Mouse (Mus musculus) midbrain, embryonic 11.5 days (tissue): ENCODE data around the gene Rnf123. TPM values are rescaled to one million over a fixed set of nuclear protein-coding genes. Genes with fewer than 3 reads are reported as not detected.
A peak's percentile ranks its signal among the peaks of the same experiment; 100 is the strongest.

Experiments
- ATAC-seq: fragments of 200-750 bp; cut with Nextera tagmentation; 2 replicates; pipeline ENCODE4 v1.8.0; 2017; ENCODE audit warnings: moderate TSS enrichment, moderate library complexity; ENCODE audit not compliant: low FRiP score
- DNase-seq: peaks from one replicate; pipeline ENCODE4 v3.0.0; 2015; ENCODE audit warnings: low spot score; ENCODE audit errors: missing footprints
- H3K27ac ChIP-seq: fragments of 300-500 bp; sonication (generic); 2 replicates; pipeline ENCODE4 v1.5.1; 2014; ENCODE audit warnings: low read depth, low read length
- H3K27me3 ChIP-seq: fragments of 300-500 bp; sonication (generic); 2 replicates; pipeline ENCODE4 v1.6.1; 2014; ENCODE audit warnings: mild to moderate bottlenecking, low read length, moderate library complexity, mixed read lengths; ENCODE audit not compliant: control insufficient read depth, insufficient read depth
- H3K36me3 ChIP-seq: fragments of 300-500 bp; sonication (generic); 2 replicates; pipeline ENCODE4 v1.6.1; 2014; ENCODE audit warnings: mild to moderate bottlenecking, low read length, moderate library complexity, mixed read lengths; ENCODE audit not compliant: control insufficient read depth, insufficient read depth
- H3K4me1 ChIP-seq: fragments of 300-500 bp; sonication (generic); 2 replicates; pipeline ENCODE4 v1.6.1; 2014; ENCODE audit warnings: low read length; ENCODE audit not compliant: control insufficient read depth, insufficient read depth
- H3K4me2 ChIP-seq: fragments of 300-500 bp; sonication (generic); 2 replicates; pipeline ENCODE4 v1.6.1; 2014; ENCODE audit warnings: mild to moderate bottlenecking, moderate library complexity
- H3K4me3 ChIP-seq: fragments of 300-500 bp; sonication (generic); 2 replicates; pipeline ENCODE4 v1.5.1; 2014; ENCODE audit warnings: low read depth, low read length
- H3K9ac ChIP-seq: fragments of 300-500 bp; sonication (generic); 2 replicates; pipeline ENCODE4 v1.6.1; 2014; ENCODE audit warnings: low read length
- H3K9me3 ChIP-seq: fragments of 300-500 bp; sonication (generic); 2 replicates; pipeline ENCODE4 v1.6.1; 2016; ENCODE audit warnings: low read length; ENCODE audit not compliant: control insufficient read depth
- WGBS: fragments of 180-500 bp; shearing (Covaris S2); extraction: QIAGEN DNeasy Blood & Tissue Kit; methylation state at CpG from one replicate; pipeline ENCODE4 v1.1.7; 2014; 5-methylcytosine and 5-hydroxymethylcytosine counted together
- polyA plus RNA-seq: library from polyadenylated mRNA; unstranded; fragments of >200 nt; fragmentation: Nextera tagmentation; extraction: Ambion mirVana; gene quantifications from 2 replicates; pipeline ENCODE4 v1.2.1, GENCODE M21; 2014

The Rnf123 gene
- polyA plus RNA-seq, 1 experiment from 2014 or later = 29.2 TPM

DNA sequence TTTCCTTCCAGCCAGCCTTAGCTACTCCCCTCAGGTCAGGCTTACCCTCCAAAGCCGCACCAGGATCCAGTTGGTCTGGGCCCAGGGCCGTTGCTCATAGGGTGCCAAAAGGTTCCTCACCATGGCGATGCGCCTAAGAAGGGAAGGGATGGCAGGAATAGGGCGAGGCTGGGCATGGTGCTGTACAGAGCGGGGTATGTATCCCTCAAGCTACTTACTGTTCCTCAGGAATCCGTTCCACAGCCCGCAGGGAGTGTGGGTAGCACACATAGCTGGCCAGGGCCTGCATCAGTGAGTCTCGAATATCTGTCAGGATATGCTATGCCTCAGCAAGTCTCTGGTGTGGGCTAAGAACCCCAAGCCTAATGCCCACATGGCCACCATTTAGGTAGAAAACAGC, 24.9 kb downstream of the Rnf123 start:
- H3K9ac ChIP-seq = no peak overlapping the region

DNA sequence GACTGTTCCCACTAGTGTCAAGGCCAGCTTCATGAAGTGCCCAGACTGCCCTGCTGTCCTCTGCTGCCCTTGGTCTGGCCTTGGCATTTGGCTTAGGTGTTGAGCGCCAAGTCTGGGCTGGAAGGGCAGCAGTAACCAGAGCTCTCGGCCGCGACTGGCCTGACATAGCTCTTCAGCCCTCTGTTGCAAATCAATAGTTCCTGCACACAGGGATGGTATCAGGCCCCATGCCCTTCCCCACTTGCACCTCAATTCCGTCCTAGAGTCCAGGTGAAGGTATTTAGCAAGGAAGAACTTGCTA, 25.9 kb downstream of the Rnf123 start:
- 89% methylated on average over 5 of the region's 5 CpGs for WGBS
- Histone ChIP-seq H3K9me3 (no peaks in the 10 kb centered on the region), H3K9ac (no peak overlapping the region), H3K36me3 (peaks cover 6% of the 10 kb centered on the region; the same call in 1 of the 2 replicates), H3K27me3 (no peaks in the 10 kb centered on the region), H3K4me2 (no peak overlapping the region), H3K27ac (no peak overlapping the region), H3K4me3 (no peak overlapping the region), H3K4me1 (peaks cover 3% of the 10 kb centered on the region; the same call in 1 of the 2 replicates)
- ATAC-seq (no peak), DNase-seq (no peak)

More for the DNA sequence above, 24.9 kb downstream of the Rnf123 start:
- DNase-seq = peak; percentile 26
- no peak overlapping the region for H3K4me3 ChIP-seq
- ATAC-seq = no peak
- 97% methylated on average over 9 of the region's 9 CpGs for WGBS
- H3K4me1 ChIP-seq = no peaks in the 10 kb centered on the region
- H3K27ac ChIP-seq = no peak overlapping the region
- H3K9me3 ChIP-seq = no peaks in the 10 kb centered on the region
- peaks cover 6% of the 10 kb centered on the region; the same call in 1 of the 2 replicates for H3K36me3 ChIP-seq
- H3K4me2 ChIP-seq = no peak overlapping the region
- H3K27me3 ChIP-seq = no peaks in the 10 kb centered on the region

DNA sequence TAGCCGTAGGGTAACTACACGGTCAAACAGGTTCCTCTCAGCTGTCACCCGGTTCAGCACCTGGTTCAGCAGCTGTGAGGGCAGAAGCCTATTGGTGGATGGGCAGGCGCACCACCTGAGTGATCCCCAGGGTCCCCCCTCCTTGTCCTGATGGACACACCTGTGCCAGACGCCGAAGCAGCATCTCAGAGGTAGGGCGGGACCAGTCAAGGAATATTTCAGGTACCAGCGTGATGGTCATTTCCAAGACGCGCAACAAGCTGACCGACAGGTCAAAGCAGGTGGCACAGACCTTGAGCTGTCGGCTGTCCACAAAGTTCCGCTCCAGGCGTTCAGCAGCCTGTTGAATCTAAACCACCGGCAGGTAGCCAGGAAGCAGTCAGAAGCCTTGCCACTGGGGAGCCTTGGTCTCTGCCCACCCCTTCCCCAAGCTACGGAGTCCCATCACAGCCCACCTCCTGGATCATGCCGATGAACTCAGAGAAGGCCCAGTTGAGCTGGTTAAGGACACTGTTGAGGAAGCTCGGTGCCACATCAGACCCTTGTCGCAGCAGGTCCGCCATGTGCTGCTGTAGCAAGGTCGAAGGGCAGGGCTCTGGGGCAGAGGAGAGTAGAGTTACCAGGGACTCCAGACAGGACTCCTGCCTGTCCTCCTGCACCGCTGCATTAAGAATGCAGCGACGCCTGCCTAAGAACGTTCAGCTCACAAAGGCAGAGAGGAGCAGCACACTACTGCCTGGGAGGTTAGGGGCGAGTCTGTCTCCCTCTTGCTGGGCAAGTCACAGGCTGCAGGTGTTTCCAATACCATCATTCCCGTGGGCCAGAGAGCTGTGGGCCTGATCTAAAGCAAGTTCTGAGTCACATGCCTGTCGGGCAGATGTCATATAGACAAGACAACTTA, 26.5 kb downstream of the Rnf123 start:
- 83% methylated on average over 28 of the region's 28 CpGs for WGBS
- Histone ChIP-seq H3K4me3 (no peak overlapping the region), H3K4me1 (peaks cover 3% of the 10 kb centered on the region; the same call in 1 of the 2 replicates), H3K27me3 (no peaks in the 10 kb centered on the region), H3K36me3 (peaks cover 6% of the 10 kb centered on the region; the same call in 1 of the 2 replicates), H3K27ac (no peak overlapping the region), H3K9me3 (no peaks in the 10 kb centered on the region), H3K9ac (no peak overlapping the region), H3K4me2 (no peak overlapping the region)
- DNase-seq = peak; percentile 79
- ATAC-seq = no peak

DNA sequence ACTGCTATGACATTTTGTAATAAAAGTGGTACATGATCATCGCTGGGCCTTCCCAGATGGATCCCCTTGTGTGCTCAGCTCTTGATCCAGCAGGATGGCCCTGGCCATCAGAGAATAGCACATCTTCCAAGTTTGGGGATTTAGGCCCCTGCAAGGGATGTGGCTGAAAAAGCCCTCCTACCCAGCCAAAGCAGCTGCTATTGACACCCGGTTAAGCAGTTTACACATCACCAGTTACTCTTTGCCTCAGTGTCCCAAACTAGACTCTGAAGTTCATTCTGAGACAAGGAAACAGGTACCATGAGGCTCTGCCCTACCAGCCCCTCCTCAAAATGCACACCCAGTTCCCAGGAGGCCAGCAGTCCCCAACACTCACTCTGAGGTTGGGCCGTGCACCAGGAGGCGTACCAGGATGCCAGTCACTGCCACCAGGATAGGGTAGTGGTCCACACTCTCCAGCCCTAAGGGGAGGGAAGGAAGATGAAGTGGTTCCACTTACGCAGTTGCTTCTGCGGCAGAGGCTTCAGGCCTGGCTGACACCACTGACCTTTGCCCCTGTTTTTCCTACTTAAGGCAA, 27.4 kb downstream of the Rnf123 start:
- WGBS = 88% methylated on average over 6 of the region's 6 CpGs

DNA sequence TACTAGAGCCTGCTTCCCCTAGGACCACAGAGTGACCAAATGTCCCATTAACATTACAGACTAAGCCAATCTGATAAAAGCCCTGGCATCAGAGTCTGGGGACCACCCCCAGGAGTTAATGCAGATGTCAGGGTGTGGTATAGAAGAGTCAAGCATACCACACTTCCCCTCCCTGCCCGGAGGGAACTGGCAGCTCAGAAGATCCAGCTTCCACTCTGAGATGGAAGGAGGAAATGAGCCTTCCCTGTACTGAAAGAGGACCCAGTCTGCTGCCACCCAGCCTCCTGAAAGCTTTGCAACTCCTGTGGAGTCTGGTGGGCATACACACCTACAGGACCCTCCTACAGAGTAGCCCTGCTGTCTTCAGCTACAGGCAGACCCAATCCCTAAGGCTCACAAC, 28.1 kb downstream of the Rnf123 start:
- peaks cover 3% of the 10 kb centered on the region; the same call in 1 of the 2 replicates for H3K4me1 ChIP-seq
- H3K4me2 ChIP-seq = no peak overlapping the region
- 85% methylated on average over 1 of the region's 1 CpGs for WGBS
- DNase-seq (peak; percentile 35), ATAC-seq (no peak)
- H3K4me3 ChIP-seq = no peak overlapping the region
- H3K9ac ChIP-seq = no peak overlapping the region
- no peaks in the 10 kb centered on the region for H3K27me3 ChIP-seq
- no peak overlapping the region for H3K27ac ChIP-seq
- no peaks in the 10 kb centered on the region for H3K9me3 ChIP-seq
- peaks cover 12% of the 10 kb centered on the region; the same call in 1 of the 2 replicates for H3K36me3 ChIP-seq

More for the DNA sequence above, 27.4 kb downstream of the Rnf123 start:
- Histone ChIP-seq H3K27ac (no peak overlapping the region), H3K36me3 (peaks cover 12% of the 10 kb centered on the region; the same call in 1 of the 2 replicates), H3K4me2 (no peak overlapping the region), H3K9ac (no peak overlapping the region), H3K4me3 (no peak overlapping the region), H3K9me3 (no peaks in the 10 kb centered on the region), H3K4me1 (peaks cover 3% of the 10 kb centered on the region; the same call in 1 of the 2 replicates), H3K27me3 (no peaks in the 10 kb centered on the region)
- DNase-seq (peak; percentile 62), ATAC-seq (no peak)

DNA sequence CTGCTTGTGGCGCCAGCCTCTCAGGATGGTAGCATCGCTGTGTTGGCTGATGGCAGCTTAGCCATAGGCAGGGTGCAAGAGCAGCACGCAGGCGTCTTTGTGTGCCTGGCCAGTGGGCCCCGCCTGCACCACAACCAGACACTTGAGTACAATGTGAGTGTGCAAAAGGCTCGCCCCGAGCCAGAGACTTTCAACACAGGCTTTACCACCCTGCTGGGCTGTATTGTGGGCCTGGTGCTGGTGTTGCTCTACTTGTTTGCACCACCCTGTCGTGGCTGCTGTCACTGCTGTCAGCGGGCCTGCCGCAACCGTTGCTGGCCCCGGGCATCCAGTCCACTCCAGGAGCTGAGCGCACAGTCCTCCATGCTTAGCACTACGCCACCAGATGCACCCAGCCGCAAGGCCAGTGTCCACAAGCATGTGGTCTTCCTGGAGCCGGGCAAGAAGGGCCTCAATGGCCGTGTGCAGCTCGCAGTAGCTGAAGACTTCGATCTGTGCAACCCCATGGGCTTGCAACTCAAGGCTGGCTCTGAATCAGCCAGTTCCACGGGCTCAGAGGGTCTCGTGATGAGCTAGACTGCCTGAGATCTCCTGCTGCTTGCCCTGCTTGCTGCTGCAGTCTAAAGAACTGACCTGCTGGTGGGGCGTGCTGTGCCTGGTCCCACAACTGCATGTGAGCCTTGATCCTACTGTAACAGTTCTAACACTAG, 28.7 kb downstream of the Rnf123 start:
- Histone ChIP-seq H3K27me3 (no peaks in the 10 kb centered on the region), H3K9ac (no peak overlapping the region), H3K4me3 (no peak overlapping the region), H3K4me2 (no peak overlapping the region), H3K36me3 (peaks cover 12% of the 10 kb centered on the region; the same call in 1 of the 2 replicates), H3K9me3 (no peaks in the 10 kb centered on the region), H3K4me1 (peaks cover 8% of the 10 kb centered on the region), H3K27ac (no peak overlapping the region)
- ATAC-seq (no peak), DNase-seq (peak; percentile 77)
- WGBS = 92% methylated on average over 22 of the region's 22 CpGs

DNA sequence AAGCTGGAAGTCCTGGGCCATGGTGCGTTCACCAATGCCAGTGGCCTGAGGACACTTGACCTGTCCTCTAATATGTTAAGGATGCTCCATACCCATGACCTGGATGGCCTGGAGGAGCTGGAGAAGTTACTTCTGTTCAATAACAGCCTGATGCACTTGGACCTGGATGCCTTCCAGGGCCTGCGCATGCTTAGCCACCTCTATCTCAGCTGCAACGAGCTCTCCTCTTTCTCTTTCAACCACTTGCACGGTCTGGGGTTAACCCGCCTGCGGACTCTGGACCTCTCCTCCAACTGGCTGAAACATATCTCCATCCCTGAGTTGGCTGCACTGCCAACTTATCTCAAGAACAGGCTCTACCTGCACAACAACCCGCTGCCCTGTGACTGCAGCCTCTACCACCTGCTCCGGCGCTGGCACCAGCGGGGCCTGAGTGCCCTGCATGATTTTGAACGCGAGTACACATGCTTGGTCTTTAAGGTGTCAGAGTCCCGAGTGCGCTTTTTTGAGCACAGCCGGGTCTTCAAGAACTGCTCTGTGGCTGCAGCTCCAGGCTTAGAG, 29.4 kb downstream of the Rnf123 start:
- ATAC-seq = no peak
- Histone ChIP-seq H3K27me3 (no peaks in the 10 kb centered on the region), H3K9me3 (no peaks in the 10 kb centered on the region), H3K4me3 (no peak overlapping the region), H3K36me3 (peaks cover 8% of the 10 kb centered on the region; the same call in 1 of the 2 replicates), H3K9ac (no peak overlapping the region), H3K27ac (no peak overlapping the region), H3K4me1 (peaks cover 9% of the 10 kb centered on the region), H3K4me2 (no peak overlapping the region)
- DNase-seq = no peak
- 94% methylated on average over 15 of the region's 15 CpGs for WGBS

DNA sequence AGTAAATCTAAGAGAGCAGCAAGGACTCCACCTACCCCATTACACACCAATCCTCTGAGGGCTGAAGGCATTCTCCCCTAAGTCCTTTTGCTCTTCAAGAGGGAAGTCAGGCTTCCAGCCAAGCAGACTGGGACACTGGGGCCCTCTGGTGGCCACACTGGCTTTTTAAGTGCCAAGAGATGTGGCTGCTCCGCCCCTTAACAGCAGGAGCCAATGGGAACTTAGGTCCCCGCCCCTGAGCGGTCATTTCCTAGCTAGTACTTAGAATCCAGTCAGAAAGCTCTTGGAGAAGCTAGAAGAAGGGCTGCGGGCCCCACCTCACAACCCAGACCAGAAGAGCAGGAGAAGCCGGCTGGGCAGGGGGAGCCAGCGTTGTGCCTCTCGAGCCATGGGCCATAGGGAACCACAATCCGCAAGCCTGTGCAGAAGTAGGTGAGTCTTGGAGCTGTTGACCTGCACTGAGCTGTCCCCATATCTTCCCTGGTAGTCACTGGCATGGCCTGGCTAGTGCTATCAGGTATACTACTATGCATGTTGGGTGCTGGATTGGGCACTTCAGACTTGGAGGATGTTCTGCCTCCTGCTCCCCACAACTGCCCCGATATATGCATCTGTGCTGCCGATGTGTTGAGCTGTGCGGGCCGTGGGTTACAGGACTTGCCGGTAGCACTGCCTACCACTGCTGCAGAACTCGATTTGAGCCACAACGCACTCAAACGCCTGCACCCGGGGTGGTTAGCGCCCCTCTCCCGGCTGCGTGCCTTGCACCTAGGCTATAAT, 30.1 kb downstream of the Rnf123 start, which contains the start of gene Amigo3:
Gene Amigo3 (plus strand): TSS at position 275 of the 780 bp plus-strand sequence.
- peak; percentile 99 for DNase-seq
- WGBS = 56% methylated on average over 20 of the region's 20 CpGs
- Histone ChIP-seq H3K4me2 (peak within 1 kb of the TSS; percentile 34; the same call in 1 of the 2 replicates), H3K27ac (no peak within 1 kb of the TSS), H3K4me3 (no peak within 1 kb of the TSS), H3K9ac (no peak within 1 kb of the TSS), H3K27me3 (no peaks in the 10 kb centered on the region), H3K4me1 (peaks cover 14% of the 10 kb centered on the region), H3K9me3 (no peaks in the 10 kb centered on the region), H3K36me3 (peaks cover 8% of the 10 kb centered on the region; the same call in 1 of the 2 replicates)
- peak; percentile 33; the same call in 1 of the 2 replicates for ATAC-seq
